Mouse (Mus musculus) C2C12 (cell line): ENCODE results near the gene Aip. TPM values are rescaled to one million over a fixed set of nuclear protein-coding genes. Genes with fewer than 3 reads are reported as not detected.
"Not testable (repeated sequence)": the region's sequence is repeated elsewhere in the genome, so short reads cannot be mapped to it uniquely, and the experiment has no call there.

ENCODE experiments used
- H3K27me3 ChIP-seq: one replicate; pipeline ENCODE4 v1.6.1; 2011; ENCODE audit not compliant: control insufficient read depth, insufficient read depth, insufficient read length
- H3K36me3 ChIP-seq: one replicate; pipeline ENCODE4 v1.6.1; 2011; ENCODE audit not compliant: control insufficient read depth, insufficient read depth
- H3K4me3 ChIP-seq: one replicate; pipeline ENCODE4 v1.5.1; 2011; ENCODE audit warnings: mild to moderate bottlenecking, control low read depth; ENCODE audit not compliant: poor library complexity, insufficient read depth, severe bottlenecking
- H3K79me2 ChIP-seq: one replicate; pipeline ENCODE4 v1.6.1; 2011; ENCODE audit not compliant: control insufficient read depth, insufficient read depth
- H3K79me3 ChIP-seq: one replicate; pipeline ENCODE4 v1.6.1; 2011; ENCODE audit warnings: low read depth, control low read depth
- H3ac ChIP-seq: one replicate; pipeline ENCODE3; 2011; ENCODE audit warnings: low read depth; ENCODE audit not compliant: control insufficient read depth, insufficient read length
- CEBPB ChIP-seq: IDR thresholded peaks from one replicate; pipeline ENCODE4 v1.6.1; 2011; ENCODE audit warnings: low read depth, mild to moderate bottlenecking, control low read depth, moderate library complexity
- CTCF ChIP-seq: IDR thresholded peaks from one replicate; pipeline ENCODE4 v1.5.1; 2011; ENCODE audit not compliant: control insufficient read depth, insufficient read depth, insufficient read length
- FOSL1 ChIP-seq: IDR thresholded peaks from one replicate; pipeline ENCODE4 v1.8.0; 2011; ENCODE audit warnings: mild to moderate bottlenecking, low read length; ENCODE audit not compliant: poor library complexity, insufficient read depth, severe bottlenecking
- MAX ChIP-seq: IDR thresholded peaks from one replicate; pipeline ENCODE4 v1.6.1; 2011; ENCODE audit warnings: mild to moderate bottlenecking, control low read depth
- MYOD1 ChIP-seq: IDR thresholded peaks from one replicate; pipeline ENCODE4 v1.6.1; 2011; ENCODE audit warnings: low read depth; ENCODE audit not compliant: control insufficient read depth, insufficient read length
- MYOG ChIP-seq: IDR thresholded peaks from one replicate; pipeline ENCODE4 v1.6.1; 2011; ENCODE audit not compliant: control insufficient read depth, insufficient read length; ENCODE audit errors: extremely low read depth
- USF1 ChIP-seq: IDR thresholded peaks from one replicate; pipeline ENCODE4 v1.6.1; 2011; ENCODE audit warnings: low read depth, mild to moderate bottlenecking, control low read depth, moderate library complexity
- polyA plus RNA-seq: library from polyadenylated mRNA; unstranded; fragments of >200 nt; fragmentation: generic; extraction: Trizol; gene quantifications from one replicate; pipeline ENCODE4 v1.2.1, GENCODE M21; 2012; ENCODE audit warnings: missing spikeins

The Aip gene
- polyA plus RNA-seq, 1 experiment, result 208 TPM

DNA sequence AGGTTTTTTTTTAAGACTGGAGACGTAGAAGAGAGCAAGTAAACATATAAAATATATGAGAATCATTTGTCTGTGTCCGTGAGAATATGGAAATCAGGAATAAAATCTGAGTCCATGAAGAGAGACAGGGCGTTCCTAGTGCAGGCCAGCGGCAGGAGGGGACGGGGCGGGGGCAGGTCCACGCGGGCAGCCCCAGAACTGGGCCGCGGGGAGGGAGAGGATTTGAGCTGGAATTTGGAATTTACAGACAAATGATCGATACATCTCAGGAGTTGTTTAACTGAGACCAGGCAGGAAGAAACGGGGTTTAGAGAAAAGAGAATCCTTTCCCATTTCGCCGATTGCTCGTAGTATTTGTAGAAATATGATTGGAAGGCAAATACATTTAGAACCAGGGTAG is 55.3 kb downstream of the Aip start:
- Histone ChIP-seq H3K4me3 (no peak overlapping the region), H3K79me3 (no peaks in the 10 kb centered on the region), H3K27me3 (no peaks in the 10 kb centered on the region), H3K79me2 (no peaks in the 10 kb centered on the region), H3K36me3 (no peaks in the 10 kb centered on the region), H3ac (no peak overlapping the region)
- TF ChIP-seq MYOG (no peak), USF1 (no peak), FOSL1 (no peak), CEBPB (no peak), CTCF (no peak), MYOD1 (no peak), MAX (no peak)

DNA sequence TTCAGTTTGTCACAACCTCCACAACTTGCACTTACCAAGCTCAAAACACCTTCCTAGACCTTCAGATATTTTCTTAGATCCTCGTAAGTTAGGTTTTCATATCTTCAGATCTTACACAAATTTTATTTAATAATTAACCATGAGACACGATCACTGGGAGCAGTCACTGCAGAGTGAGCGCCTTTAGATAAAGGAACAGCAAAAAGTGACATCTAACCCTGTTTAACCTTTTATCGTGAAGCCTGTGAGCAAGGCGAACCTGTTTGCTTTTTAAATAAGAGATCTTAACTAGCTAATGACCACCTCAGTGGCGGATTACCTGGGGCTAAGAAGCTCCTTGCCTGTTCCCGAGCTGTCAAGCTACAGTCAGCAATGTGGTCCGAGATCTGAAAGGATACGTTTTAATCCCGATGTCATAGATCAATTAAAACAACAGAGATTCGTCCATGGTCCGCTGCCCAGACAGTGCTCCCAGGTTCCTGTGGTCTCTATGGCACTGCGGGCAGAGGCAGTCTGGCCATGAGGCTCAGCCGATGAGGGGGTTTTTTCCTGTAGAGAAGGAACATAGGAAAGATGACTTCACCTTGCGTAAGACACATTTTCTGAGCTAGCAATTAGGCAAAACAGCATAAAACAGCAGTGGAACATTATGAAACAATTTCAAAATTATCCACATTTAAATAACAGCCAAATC is 56.8 kb downstream of the Aip start:
- no peak overlapping the region for H3ac ChIP-seq
- H3K79me3 ChIP-seq, result no peaks in the 10 kb centered on the region
- H3K27me3 ChIP-seq, result no peaks in the 10 kb centered on the region
- H3K79me2 ChIP-seq, result no peaks in the 10 kb centered on the region
- H3K36me3 ChIP-seq, result no peaks in the 10 kb centered on the region
- no peak for TF ChIP-seq MAX
- TF ChIP-seq USF1, result no peak
- TF ChIP-seq FOSL1, result no peak
- TF ChIP-seq MYOG, result no peak
- no peak for TF ChIP-seq CEBPB
- no peak for TF ChIP-seq MYOD1
- no peak for TF ChIP-seq CTCF
- H3K4me3 ChIP-seq, result no peak overlapping the region

DNA sequence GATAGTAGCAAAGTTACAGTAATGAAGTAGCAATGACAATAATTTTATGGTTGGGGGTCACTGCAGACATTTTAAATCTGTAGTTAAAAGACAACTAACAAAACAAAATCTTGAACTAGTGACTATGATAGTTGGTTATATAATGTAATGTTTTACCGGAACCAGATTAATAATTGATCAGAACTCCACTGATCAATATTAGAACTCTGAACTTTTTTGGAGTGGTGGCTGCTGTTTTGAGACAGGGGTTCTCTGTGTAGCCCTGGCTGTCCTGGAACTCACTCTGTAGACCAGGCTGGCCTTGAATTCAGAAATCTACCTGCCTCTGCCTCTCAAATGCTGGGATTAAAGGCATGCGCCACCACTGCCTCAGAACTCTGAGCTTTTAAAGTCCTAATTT is 57.4 kb downstream of the Aip start:
- H3K79me3 ChIP-seq, H3ac ChIP-seq, H3K4me3 ChIP-seq, H3K27me3 ChIP-seq, H3K79me2 ChIP-seq, H3K36me3 ChIP-seq: not testable (repeated sequence)

DNA sequence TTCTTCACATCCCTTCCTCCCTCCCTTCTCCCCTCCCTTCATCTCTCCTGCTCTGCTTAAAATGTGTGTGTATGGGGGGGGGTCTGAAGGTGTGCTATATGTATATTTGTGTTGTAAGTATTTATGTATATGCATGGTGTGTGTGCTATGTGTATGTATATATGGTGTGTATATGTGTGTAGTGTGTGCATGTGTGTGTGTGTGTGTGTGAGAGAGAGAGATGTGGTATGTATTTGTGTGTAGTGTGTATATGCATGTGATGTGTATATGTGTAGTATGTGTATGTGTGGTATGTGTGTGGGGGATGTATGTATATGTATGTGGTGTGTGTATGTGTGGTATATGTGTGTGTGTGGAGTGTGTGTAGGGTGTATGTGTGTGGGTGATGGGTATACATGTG is 58.8 kb downstream of the Aip start:
- Histone ChIP-seq H3K79me3 (no peaks in the 10 kb centered on the region), H3K79me2 (no peaks in the 10 kb centered on the region), H3K36me3 (no peaks in the 10 kb centered on the region), H3K4me3 (no peak overlapping the region), H3K27me3 (no peaks in the 10 kb centered on the region), H3ac (no peak overlapping the region)
- TF ChIP-seq MAX, result no peak
- no peak for TF ChIP-seq USF1
- no peak for TF ChIP-seq FOSL1
- TF ChIP-seq CTCF, result no peak
- no peak for TF ChIP-seq CEBPB
- no peak for TF ChIP-seq MYOD1
- TF ChIP-seq MYOG, result no peak

DNA sequence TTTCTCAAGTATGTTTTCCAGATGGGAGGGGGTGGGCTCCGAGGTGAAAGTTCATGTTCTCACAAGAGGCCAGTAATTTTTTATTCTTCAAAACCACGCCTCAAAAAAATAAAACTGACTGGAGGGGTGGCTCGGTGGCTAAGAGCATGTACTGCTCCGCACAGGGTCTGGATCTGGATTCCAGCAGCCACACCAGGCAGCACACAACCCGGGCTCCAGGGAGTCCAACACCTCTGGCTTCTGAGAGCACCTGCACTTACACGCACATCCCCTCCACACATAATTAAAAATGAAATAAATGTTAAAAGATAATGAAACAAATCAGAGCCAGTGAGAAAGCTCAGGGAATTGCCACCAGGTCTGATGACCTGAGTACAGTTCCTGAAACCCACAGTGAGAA is 59.4 kb downstream of the Aip start:
- TF ChIP-seq USF1 (no peak), CEBPB (no peak), CTCF (no peak), MYOD1 (no peak), MAX (no peak), MYOG (no peak), FOSL1 (no peak)
- Histone ChIP-seq H3K36me3 (no peaks in the 10 kb centered on the region), H3ac (no peak overlapping the region), H3K79me2 (no peaks in the 10 kb centered on the region), H3K4me3 (no peak overlapping the region), H3K79me3 (no peaks in the 10 kb centered on the region), H3K27me3 (no peaks in the 10 kb centered on the region)

DNA sequence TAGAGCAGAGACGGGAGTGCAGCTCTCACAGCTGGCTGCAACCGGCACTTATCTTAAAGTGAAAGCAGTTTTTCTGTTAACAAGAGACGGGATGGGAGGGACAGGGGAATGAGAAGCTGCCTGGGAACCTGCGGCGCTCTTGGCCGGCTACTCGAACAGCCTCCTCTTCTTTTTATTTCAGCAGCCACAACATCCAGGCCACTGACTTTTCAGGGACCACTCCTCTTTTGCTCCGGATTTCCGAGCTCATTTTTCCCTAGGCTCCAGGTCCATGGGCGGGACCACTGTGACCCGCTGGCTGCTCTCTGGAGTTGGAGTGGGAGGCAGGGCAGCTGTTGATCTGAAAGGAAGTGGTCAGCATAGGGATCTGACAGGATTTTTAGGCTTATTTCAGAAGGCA is 61.2 kb downstream of the Aip start:
- not testable (repeated sequence) for H3K36me3 ChIP-seq, H3ac ChIP-seq, H3K4me3 ChIP-seq, H3K27me3 ChIP-seq, H3K79me2 ChIP-seq, H3K79me3 ChIP-seq

Other genes with a start within 250 kb of the Aip start
- 61.1 TPM for gene Tcirg1, start 218.7 kb downstream of the Aip start, polyA plus RNA-seq
- gene Ndufs8, start 213.1 kb downstream of the Aip start, polyA plus RNA-seq, result 309 TPM
- gene Aldh3b1, start 196.1 kb downstream of the Aip start, polyA plus RNA-seq, result 6.9 TPM
- gene Unc93b1, start 190.7 kb downstream of the Aip start, polyA plus RNA-seq, result 0.29 TPM
- not detected for gene Aldh3b3, start 167.2 kb downstream of the Aip start, polyA plus RNA-seq
- gene Aldh3b2, start 153.5 kb downstream of the Aip start, polyA plus RNA-seq, result not detected
- 3.5 TPM for gene Acy3, start 139.3 kb downstream of the Aip start, polyA plus RNA-seq
- gene Tbx10, start 133.1 kb downstream of the Aip start, polyA plus RNA-seq, result 0.02 TPM
- gene Nudt8, start 125.3 kb downstream of the Aip start, polyA plus RNA-seq, result 28.1 TPM
- gene Gm49405, start 125.2 kb downstream of the Aip start, polyA plus RNA-seq, result 0.28 TPM
- gene Doc2g, start 122.5 kb downstream of the Aip start, polyA plus RNA-seq, result 0.98 TPM
- gene Ndufv1, start 113.1 kb downstream of the Aip start, polyA plus RNA-seq, result 254 TPM
- gene Gstp1, start 87.9 kb downstream of the Aip start, polyA plus RNA-seq, result 863 TPM
- gene Gstp2, start 79.8 kb downstream of the Aip start, polyA plus RNA-seq, result 7.2 TPM
- gene Gstp3, start 66.3 kb downstream of the Aip start, polyA plus RNA-seq, result 0.09 TPM
- gene Cabp2, start 44.3 kb downstream of the Aip start, polyA plus RNA-seq, result not detected
- 134 TPM for gene Cdk2ap2, start 28.7 kb downstream of the Aip start, polyA plus RNA-seq
- 43.1 TPM for gene Pitpnm1, start 25.9 kb downstream of the Aip start, polyA plus RNA-seq
- not detected for gene Gpr152, start 13.9 kb upstream of the Aip start, polyA plus RNA-seq
- gene Cabp4, start 18.2 kb upstream of the Aip start, polyA plus RNA-seq, result 0.04 TPM
- gene Coro1b, start 22.8 kb upstream of the Aip start, polyA plus RNA-seq, result 257 TPM
- gene Ptprcap, start 27.7 kb upstream of the Aip start, polyA plus RNA-seq, result 5.8 TPM
- gene Rps6kb2, start 37.5 kb upstream of the Aip start, polyA plus RNA-seq, result 19.7 TPM
- gene Carns1, start 49.6 kb upstream of the Aip start, polyA plus RNA-seq, result 2.1 TPM
- 0.26 TPM for gene Tbc1d10c, start 65.4 kb upstream of the Aip start, polyA plus RNA-seq
- gene Ppp1ca, start 66.2 kb upstream of the Aip start, polyA plus RNA-seq, result 819 TPM
- gene Rad9a, start 75.8 kb upstream of the Aip start, polyA plus RNA-seq, result 33.3 TPM
- gene Clcf1, start 88.4 kb upstream of the Aip start, polyA plus RNA-seq, result 24.8 TPM
- gene AC109138.7, start 88.5 kb upstream of the Aip start, polyA plus RNA-seq, result 0.90 TPM
- 112 TPM for gene Pold4, start 106.0 kb upstream of the Aip start, polyA plus RNA-seq
- 0.34 TPM for gene Ssh3, start 143.3 kb upstream of the Aip start, polyA plus RNA-seq
- gene Ankrd13d, start 157.3 kb upstream of the Aip start, polyA plus RNA-seq, result 2.2 TPM
- 56.6 TPM for gene Grk2, start 180.4 kb upstream of the Aip start, polyA plus RNA-seq